Mouse (Mus musculus): ENCODE results near the gene Muc3a. TPM values are rescaled to one million over a fixed set of nuclear protein-coding genes. Genes with fewer than 3 reads are reported as not detected.

The Muc3a gene
- polyA plus RNA-seq, 1 experiment = 62.2 TPM

DNA sequence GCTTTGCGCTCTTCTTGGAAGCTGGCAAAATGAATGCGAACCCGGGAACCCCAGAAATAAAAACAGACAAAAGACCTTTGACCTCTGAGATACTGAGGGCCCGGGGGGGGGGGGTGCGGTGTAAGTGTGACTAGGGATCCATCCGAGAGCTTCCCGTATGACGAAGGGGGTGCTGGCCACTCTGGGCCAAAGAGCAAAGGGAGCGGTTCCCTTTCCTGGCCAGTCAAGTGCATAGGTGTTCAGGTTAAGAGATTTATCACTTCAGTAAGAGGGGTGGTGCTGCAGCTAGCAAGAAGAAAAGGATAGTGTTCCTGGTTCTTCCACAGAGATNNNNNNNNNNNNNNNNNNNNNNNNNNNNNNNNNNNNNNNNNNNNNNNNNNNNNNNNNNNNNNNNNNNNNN lies 46.2 kb downstream of the Muc3a start:
- peaks cover 35% of the 10 kb centered on the region for H3K4me1 ChIP-seq (ENCODE audit: control insufficient read depth, insufficient read depth, insufficient read length, low read length)

DNA sequence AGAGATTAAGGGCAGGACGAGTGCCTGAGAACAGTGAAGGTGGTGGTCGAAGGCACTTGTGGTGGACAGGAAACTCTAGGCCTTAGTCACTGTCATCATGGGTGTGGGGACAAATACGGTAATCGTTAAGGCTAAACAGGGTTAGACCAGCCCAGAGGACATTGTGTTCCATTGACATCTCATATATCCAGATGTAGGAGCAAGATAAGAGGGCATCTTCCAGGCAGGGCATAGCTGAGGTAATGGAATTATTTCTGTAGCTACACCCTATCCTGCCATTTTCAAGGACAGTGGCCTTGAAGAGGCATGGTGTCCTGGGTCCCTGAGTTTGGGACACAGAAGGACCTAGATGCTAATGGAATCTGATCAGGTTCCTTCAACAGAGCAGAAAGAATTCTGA lies 50.3 kb downstream of the Muc3a start:
- TF ChIP-seq CTCF (IDR thresholded peaks at IDR 0.05; ENCODE audit: extremely low read depth, insufficient read length, insufficient replicate concordance, low read depth, low read length) = no peak
- TF ChIP-seq POLR2A (IDR thresholded peaks at IDR 0.05; ENCODE audit: low read depth, low read length) = no peak
- peaks cover 38% of the 10 kb centered on the region for H3K36me3 ChIP-seq (ENCODE audit: control insufficient read depth, insufficient read depth, low read length)
- 62% methylated on average over 4 of the region's 4 CpGs for WGBS
- no peaks in the 10 kb centered on the region for H3K27me3 ChIP-seq (ENCODE audit: control insufficient read depth, insufficient read depth, low read length)
- H3K4me3 ChIP-seq (ENCODE audit: low read depth, low read length) = peak overlapping the region; percentile 58
- peak overlapping the region; percentile 52 for H3K27ac ChIP-seq (ENCODE audit: insufficient read depth, low read depth, low read length)
- H3K4me1 ChIP-seq (ENCODE audit: control insufficient read depth, insufficient read depth, insufficient read length, low read length) = peaks cover 8% of the 10 kb centered on the region; the same call in 1 of the 2 replicates

More for the DNA sequence above, 46.2 kb downstream of the Muc3a start:
- TF ChIP-seq CTCF (IDR thresholded peaks at IDR 0.05; ENCODE audit: extremely low read depth, insufficient read length, insufficient replicate concordance, low read depth, low read length) (no peak), POLR2A (IDR thresholded peaks at IDR 0.05; ENCODE audit: low read depth, low read length) (no peak; the same call in 1 of the 2 replicates)
- Histone ChIP-seq H3K27ac (ENCODE audit: insufficient read depth, low read depth, low read length) (peak overlapping the region; percentile 98), H3K27me3 (ENCODE audit: control insufficient read depth, insufficient read depth, low read length) (no peaks in the 10 kb centered on the region), H3K4me3 (ENCODE audit: low read depth, low read length) (peak overlapping the region; percentile 71), H3K36me3 (ENCODE audit: control insufficient read depth, insufficient read depth, low read length) (peaks cover 17% of the 10 kb centered on the region)
- 33% methylated on average over 9 of the region's 9 CpGs for WGBS

DNA sequence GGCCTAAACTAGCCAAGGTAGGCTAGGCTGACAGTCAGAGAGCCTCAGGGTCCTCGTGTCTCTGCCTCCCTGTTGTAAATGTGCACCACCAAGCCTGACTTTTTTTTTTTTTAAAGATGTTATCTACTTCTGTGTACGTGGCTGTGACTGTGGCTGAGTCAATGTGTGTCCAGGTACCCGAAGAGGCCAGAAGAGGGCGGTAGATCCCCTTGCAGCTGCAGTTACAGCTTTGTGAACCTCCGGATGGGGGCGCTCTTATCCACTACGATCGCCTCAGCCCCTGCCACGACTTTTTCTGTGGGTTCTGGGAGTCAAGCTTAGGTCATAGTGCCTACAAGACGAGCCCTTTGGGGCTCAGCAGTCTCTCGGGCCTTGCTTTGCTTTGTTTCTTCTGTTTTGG lies 52.7 kb downstream of the Muc3a start:
- peaks cover 12% of the 10 kb centered on the region; the same call in 1 of the 2 replicates for H3K4me1 ChIP-seq (ENCODE audit: control insufficient read depth, insufficient read depth, insufficient read length, low read length)
- H3K36me3 ChIP-seq (ENCODE audit: control insufficient read depth, insufficient read depth, low read length) = peaks cover 50% of the 10 kb centered on the region
- 7% methylated on average over 11 of the region's 11 CpGs for WGBS
- H3K4me3 ChIP-seq (ENCODE audit: low read depth, low read length) = peak overlapping the region; percentile 39
- peak; percentile 99 for TF ChIP-seq CTCF (IDR thresholded peaks at IDR 0.05; ENCODE audit: extremely low read depth, insufficient read length, insufficient replicate concordance, low read depth, low read length)
- TF ChIP-seq POLR2A (IDR thresholded peaks at IDR 0.05; ENCODE audit: low read depth, low read length) = no peak
- H3K27ac ChIP-seq (ENCODE audit: insufficient read depth, low read depth, low read length) = peak overlapping the region; percentile 29; the same call in 1 of the 2 replicates
- H3K27me3 ChIP-seq (ENCODE audit: control insufficient read depth, insufficient read depth, low read length) = no peaks in the 10 kb centered on the region

Other genes with a start within 250 kb of the Muc3a start
- gene Cldn15, start 245.8 kb downstream of the Muc3a start, polyA plus RNA-seq (2012; rRNA removed) = 313 and 657 TPM in 2 replicates
- 17.1 and 21.6 TPM in 2 replicates for gene Plod3, start 225.4 kb downstream of the Muc3a start, polyA plus RNA-seq (2012; rRNA removed)
- gene Znhit1, start 224.4 kb downstream of the Muc3a start, polyA plus RNA-seq (2012; rRNA removed) = 47.6 and 92.2 TPM in 2 replicates
- gene Vgf, start 186.0 kb downstream of the Muc3a start, polyA plus RNA-seq (2012; rRNA removed) = 0.48 and 0.99 TPM in 2 replicates
- gene Ap1s1, start 166.3 kb downstream of the Muc3a start, polyA plus RNA-seq (2012; rRNA removed) = 27.3 and 52.7 TPM in 2 replicates
- 0.99 and 1.2 TPM in 2 replicates for gene Serpine1, start 140.1 kb downstream of the Muc3a start, polyA plus RNA-seq (2012; rRNA removed)
- gene Trim56, start 96.2 kb downstream of the Muc3a start, polyA plus RNA-seq (2012; rRNA removed) = 10.3 and 19.9 TPM in 2 replicates
- gene Muc3, start 63.1 kb downstream of the Muc3a start, polyA plus RNA-seq (2012; rRNA removed) = 52.5 and 653 TPM in 2 replicates
- gene Ache, start 75.1 kb upstream of the Muc3a start, polyA plus RNA-seq (2012; rRNA removed) = 5.1 and 5.3 TPM in 2 replicates
- gene Ufsp1, start 82.2 kb upstream of the Muc3a start, polyA plus RNA-seq (2012; rRNA removed) = 7.0 and 10.9 TPM in 2 replicates
- gene Srrt, start 95.3 kb upstream of the Muc3a start, polyA plus RNA-seq (2012; rRNA removed) = 60.3 and 109 TPM in 2 replicates
- gene Trip6, start 102.0 kb upstream of the Muc3a start, polyA plus RNA-seq (2012; rRNA removed) = 7.6 and 8.2 TPM in 2 replicates
- gene Slc12a9, start 121.2 kb upstream of the Muc3a start, polyA plus RNA-seq (2012; rRNA removed) = 9.2 and 14.8 TPM in 2 replicates
- gene Ephb4, start 137.7 kb upstream of the Muc3a start, polyA plus RNA-seq (2012; rRNA removed) = 14.8 and 27.5 TPM in 2 replicates

All from small intestine, adult 2 months (tissue).